Mouse (Mus musculus): ENCODE measurements around the gene Fancd2. TPM values are rescaled to one million over a fixed set of nuclear protein-coding genes. Genes with fewer than 3 reads are reported as not detected.

Gene Fancd2
- total and polyA plus RNA-seq, 2 experiments: 0.18 to 0.22 TPM

DNA sequence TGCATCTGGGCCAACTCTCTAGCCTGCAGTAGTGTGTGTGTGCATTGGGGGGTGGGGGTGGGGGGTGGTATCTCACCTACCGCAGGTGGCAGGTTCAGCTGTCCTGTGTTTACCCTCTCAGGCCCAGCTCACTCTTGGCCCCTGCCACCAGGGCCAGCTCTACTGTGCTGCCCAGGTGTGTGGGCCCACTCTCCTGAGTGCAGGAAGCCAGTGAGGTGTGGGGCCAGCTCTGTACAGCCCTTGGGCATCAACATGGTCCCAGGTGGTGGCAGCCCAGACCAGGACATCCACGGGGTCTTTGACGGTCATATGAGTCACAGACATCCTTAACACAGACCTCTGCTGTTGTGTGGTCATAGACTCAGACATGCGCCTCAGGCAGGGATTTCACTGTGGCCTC, 101.4 kb downstream of the Fancd2 start:
- Histone ChIP-seq H3K79me2 (ENCODE audit: control insufficient read depth, insufficient read depth, low read length) (no peaks in the 10 kb centered on the region), H3K9ac (ENCODE audit: low read depth, low read length) (no peak overlapping the region), H3K27me3 (ENCODE audit: control insufficient read depth, insufficient read depth, low read length) (no peaks in the 10 kb centered on the region), H3K27ac (replicated peaks; ENCODE audit: insufficient read depth, low read depth, low read length) (no peak overlapping the region), H3K36me3 (ENCODE audit: control insufficient read depth, insufficient read depth, low read length) (peaks cover 11% of the 10 kb centered on the region), H3K4me1 (ENCODE audit: control insufficient read depth, insufficient read depth, low read length) (no peaks in the 10 kb centered on the region), H3K4me3 (ENCODE audit: insufficient read depth, low read depth, low read length) (no peak overlapping the region)
- WGBS: 86% methylated on average over 4 of the region's 4 CpGs
- TF ChIP-seq POLR2A (IDR thresholded peaks at IDR 0.05; ENCODE audit: extremely low read depth, insufficient read depth, low read length) (no peak), CTCF (IDR thresholded peaks at IDR 0.05; ENCODE audit: low read depth, low read length) (no peak)
- DNase-seq (ENCODE audit: extremely low read depth, low read depth, low spot score): no peak

DNA sequence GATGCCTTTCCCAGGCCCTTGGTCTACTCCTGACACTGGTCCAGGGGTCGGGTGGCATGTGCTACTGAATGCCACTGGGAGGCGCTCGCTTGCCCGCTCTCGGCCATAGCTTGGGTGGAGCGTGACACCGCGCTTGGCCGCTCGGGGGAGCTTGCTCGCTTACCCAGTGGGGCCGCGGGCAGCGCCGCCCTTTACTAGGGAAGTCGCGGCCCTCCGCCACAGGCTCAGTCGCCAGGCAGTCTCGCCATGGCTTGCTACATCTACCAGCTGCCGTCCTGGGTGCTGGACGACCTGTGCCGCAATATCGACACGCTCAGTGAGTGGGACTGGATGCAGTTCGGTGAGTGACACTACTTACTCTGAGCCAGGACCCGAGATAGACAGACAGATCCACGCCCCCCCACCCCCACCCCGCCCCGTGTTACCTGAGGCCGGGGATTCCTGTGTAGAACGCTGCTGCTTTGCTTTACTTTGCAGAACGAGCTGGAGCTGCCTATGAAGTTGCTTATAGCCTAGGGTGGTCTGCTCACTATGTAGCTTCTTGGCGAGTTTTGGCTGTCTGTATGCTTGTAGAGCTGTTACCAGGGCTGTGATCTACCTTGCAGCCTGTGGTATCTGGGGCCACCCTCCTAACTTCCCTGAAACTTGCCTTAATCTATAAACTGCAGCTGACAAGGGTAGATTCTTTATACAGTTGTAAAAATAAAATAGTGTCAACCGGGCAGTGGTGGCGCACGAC, 107.0 kb downstream of the Fancd2 start, which contains the start of gene Irak2:
Irak2 (plus strand) TSS at position 166 of the 739 bp plus-strand sequence.
- DNase-seq (ENCODE audit: extremely low read depth, low read depth, low spot score): peak; percentile 78
- peaks cover 27% of the 10 kb centered on the region; the same call in 1 of the 2 replicates for H3K79me2 ChIP-seq (ENCODE audit: control insufficient read depth, insufficient read depth, low read length)
- WGBS: 2% methylated on average over 37 of the region's 37 CpGs

DNA sequence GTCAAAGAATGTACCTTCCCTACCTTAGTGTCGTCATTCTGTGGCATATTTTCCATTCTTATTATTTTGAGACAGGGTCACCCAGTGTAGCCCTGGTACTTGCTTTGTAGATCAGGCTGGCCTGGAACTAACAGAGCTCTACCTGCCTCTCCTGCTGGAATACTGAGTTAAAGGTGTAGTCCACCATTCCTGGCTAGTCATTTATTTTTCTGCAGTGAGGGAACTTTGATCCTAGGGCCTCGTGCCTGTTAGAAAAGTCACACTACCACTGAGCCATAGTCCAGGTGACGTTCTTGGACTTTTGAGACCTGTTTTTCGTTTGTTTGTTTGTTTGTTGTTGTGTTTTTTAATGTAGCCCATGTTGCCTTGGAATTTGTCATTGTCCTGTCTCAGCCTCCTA, 107.7 kb downstream of the Fancd2 start:
- WGBS: 29% methylated on average over 4 of the region's 4 CpGs
- peak overlapping the region; percentile 74; the same call in 1 of the 2 replicates for H3K9ac ChIP-seq (ENCODE audit: low read depth, low read length)
- H3K27ac ChIP-seq (replicated peaks; ENCODE audit: insufficient read depth, low read depth, low read length): peak overlapping the region; percentile 95
- no peaks in the 10 kb centered on the region for H3K27me3 ChIP-seq (ENCODE audit: control insufficient read depth, insufficient read depth, low read length)
- H3K4me1 ChIP-seq (ENCODE audit: control insufficient read depth, insufficient read depth, low read length): peaks cover 32% of the 10 kb centered on the region
- H3K4me3 ChIP-seq (ENCODE audit: insufficient read depth, low read depth, low read length): peak overlapping the region; percentile 66
- TF ChIP-seq POLR2A (IDR thresholded peaks at IDR 0.05; ENCODE audit: extremely low read depth, insufficient read depth, low read length): no peak
- no peak for TF ChIP-seq CTCF (IDR thresholded peaks at IDR 0.05; ENCODE audit: low read depth, low read length)
- no peaks in the 10 kb centered on the region for H3K36me3 ChIP-seq (ENCODE audit: control insufficient read depth, insufficient read depth, low read length)
- DNase-seq (ENCODE audit: extremely low read depth, low read depth, low spot score): peak; percentile 91
- H3K79me2 ChIP-seq (ENCODE audit: control insufficient read depth, insufficient read depth, low read length): peaks cover 29% of the 10 kb centered on the region; the same call in 1 of the 2 replicates

More for the DNA sequence above, 107.0 kb downstream of the Fancd2 start, which contains the start of gene Irak2:
- TF ChIP-seq POLR2A (IDR thresholded peaks at IDR 0.05; ENCODE audit: extremely low read depth, insufficient read depth, low read length): peak; percentile 89
- peak; percentile 98 for TF ChIP-seq CTCF (IDR thresholded peaks at IDR 0.05; ENCODE audit: low read depth, low read length)
- Histone ChIP-seq H3K27me3 (ENCODE audit: control insufficient read depth, insufficient read depth, low read length) (no peaks in the 10 kb centered on the region), H3K27ac (replicated peaks; ENCODE audit: insufficient read depth, low read depth, low read length) (peak within 1 kb of the TSS; percentile 95), H3K36me3 (ENCODE audit: control insufficient read depth, insufficient read depth, low read length) (no peaks in the 10 kb centered on the region), H3K4me3 (ENCODE audit: insufficient read depth, low read depth, low read length) (peak within 1 kb of the TSS; percentile 66), H3K4me1 (ENCODE audit: control insufficient read depth, insufficient read depth, low read length) (peaks cover 27% of the 10 kb centered on the region), H3K9ac (ENCODE audit: low read depth, low read length) (peak within 1 kb of the TSS; percentile 76)

DNA sequence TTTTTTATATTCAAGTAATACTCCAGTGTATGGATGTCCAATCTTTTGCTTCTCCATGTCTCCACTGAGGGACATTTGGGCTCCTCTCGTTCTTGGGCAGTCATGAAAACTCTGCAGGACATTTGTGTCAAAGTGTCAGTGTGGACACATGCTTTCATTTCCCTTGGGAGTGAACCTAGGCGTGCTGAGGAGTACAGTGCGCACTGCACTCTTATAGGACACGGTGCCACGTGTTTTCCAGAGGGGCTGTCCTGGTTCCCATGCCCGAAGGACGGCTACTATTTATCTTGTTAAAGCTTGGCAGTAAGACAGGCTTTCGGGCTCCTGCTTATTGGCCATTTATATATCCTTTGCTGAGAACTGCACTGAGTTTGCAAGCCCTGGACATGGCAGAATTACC, 111.1 kb downstream of the Fancd2 start:
- Histone ChIP-seq H3K4me1 (ENCODE audit: control insufficient read depth, insufficient read depth, low read length) (peaks cover 42% of the 10 kb centered on the region), H3K4me3 (ENCODE audit: insufficient read depth, low read depth, low read length) (no peak overlapping the region), H3K79me2 (ENCODE audit: control insufficient read depth, insufficient read depth, low read length) (peaks cover 46% of the 10 kb centered on the region; the same call in 1 of the 2 replicates), H3K36me3 (ENCODE audit: control insufficient read depth, insufficient read depth, low read length) (0 out of 2 replicates have a peak, but pooled peaks cover 1% of the 10 kb centered on the region), H3K27ac (replicated peaks; ENCODE audit: insufficient read depth, low read depth, low read length) (peak overlapping the region; percentile 52), H3K9ac (ENCODE audit: low read depth, low read length) (no peak overlapping the region), H3K27me3 (ENCODE audit: control insufficient read depth, insufficient read depth, low read length) (no peaks in the 10 kb centered on the region)
- 35% methylated on average over 8 of the region's 8 CpGs for WGBS
- peak; percentile 81 for DNase-seq (ENCODE audit: extremely low read depth, low read depth, low spot score)
- TF ChIP-seq CTCF (IDR thresholded peaks at IDR 0.05; ENCODE audit: low read depth, low read length): no peak
- TF ChIP-seq POLR2A (IDR thresholded peaks at IDR 0.05; ENCODE audit: extremely low read depth, insufficient read depth, low read length): no peak

DNA sequence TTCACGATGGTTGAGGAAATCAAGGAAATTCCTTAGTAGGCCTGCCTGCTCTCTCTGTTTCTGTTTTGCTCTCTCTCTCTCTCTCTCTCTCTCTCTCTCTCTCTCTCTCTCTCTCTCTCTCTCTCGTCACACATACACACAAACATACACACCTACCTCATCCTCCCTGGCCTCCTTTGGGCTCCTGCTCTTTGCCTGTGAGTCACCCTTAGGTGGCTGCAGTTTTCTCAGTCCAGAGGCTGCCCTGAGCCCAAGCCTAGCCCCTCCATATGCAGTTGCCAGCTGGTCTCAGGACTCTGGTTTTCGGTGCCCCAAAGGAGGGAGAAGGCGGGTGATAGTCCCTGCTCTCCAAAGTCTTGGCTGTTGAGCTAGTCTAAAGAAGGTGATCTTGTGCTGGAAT, 111.5 kb downstream of the Fancd2 start:
- TF ChIP-seq CTCF (IDR thresholded peaks at IDR 0.05; ENCODE audit: low read depth, low read length): no peak
- TF ChIP-seq POLR2A (IDR thresholded peaks at IDR 0.05; ENCODE audit: extremely low read depth, insufficient read depth, low read length): no peak
- peak overlapping the region; percentile 9; the same call in 1 of the 2 replicates for H3K9ac ChIP-seq (ENCODE audit: low read depth, low read length)
- H3K79me2 ChIP-seq (ENCODE audit: control insufficient read depth, insufficient read depth, low read length): peaks cover 46% of the 10 kb centered on the region; the same call in 1 of the 2 replicates
- DNase-seq (ENCODE audit: extremely low read depth, low read depth, low spot score): no peak
- WGBS: 58% methylated on average over 4 of the region's 4 CpGs
- peaks cover 4% of the 10 kb centered on the region; the same call in 1 of the 2 replicates for H3K36me3 ChIP-seq (ENCODE audit: control insufficient read depth, insufficient read depth, low read length)
- no peaks in the 10 kb centered on the region for H3K27me3 ChIP-seq (ENCODE audit: control insufficient read depth, insufficient read depth, low read length)
- peak overlapping the region; percentile 52 for H3K27ac ChIP-seq (replicated peaks; ENCODE audit: insufficient read depth, low read depth, low read length)
- H3K4me3 ChIP-seq (ENCODE audit: insufficient read depth, low read depth, low read length): no peak overlapping the region
- peaks cover 42% of the 10 kb centered on the region for H3K4me1 ChIP-seq (ENCODE audit: control insufficient read depth, insufficient read depth, low read length)

All from liver, adult 2 months (tissue).